Mouse (Mus musculus): ENCODE data around the gene Prps1l3. TPM values are rescaled to one million over a fixed set of nuclear protein-coding genes. Genes with fewer than 3 reads are reported as not detected.

Prps1l3 gene
- total RNA-seq, 2 experiments from 2014 or later = 16.5 to 19.4 TPM

DNA sequence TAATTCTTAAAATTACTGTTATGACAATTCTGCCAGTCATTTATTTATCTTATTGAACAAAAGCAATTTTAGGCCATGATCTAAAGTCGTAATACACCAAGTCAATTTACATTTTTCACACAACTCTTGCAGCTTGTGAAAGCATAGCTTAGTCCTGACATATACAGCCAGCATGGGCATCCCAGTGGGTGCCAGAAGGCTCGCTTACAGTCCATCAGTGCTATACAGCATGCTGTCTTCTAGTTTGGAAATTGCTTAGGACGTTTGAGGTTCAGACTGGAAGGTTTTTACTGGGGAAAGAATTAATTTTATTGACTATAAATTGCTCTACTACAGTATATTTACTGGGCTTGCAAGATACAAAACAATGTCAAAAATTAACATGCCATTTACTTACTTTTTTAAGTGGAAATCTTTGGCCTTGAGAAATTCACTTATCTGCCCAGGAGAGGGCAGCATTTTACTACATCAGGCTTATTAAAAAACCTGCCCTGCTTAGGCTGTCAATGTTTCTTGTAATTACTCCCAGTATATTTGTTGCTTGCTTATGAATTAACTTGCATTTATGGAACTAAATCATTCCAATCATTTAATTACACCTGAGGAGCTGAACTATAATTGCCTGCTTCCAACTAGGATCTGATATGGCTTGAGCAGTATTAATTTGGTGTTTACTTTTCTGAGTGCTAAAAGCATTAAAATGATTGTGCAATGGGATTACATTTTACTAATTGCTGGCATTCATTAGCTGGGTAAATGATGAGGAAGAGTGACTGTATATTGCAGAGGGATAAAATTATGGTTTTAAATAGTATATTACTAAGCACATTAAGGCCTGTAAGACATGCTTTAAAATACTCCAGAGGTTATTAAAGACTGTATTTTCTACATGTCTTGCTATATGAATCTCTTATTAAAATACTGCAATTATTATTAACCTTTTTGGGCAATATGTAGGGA is 51.2 kb downstream of the Prps1l3 start:
- TF ChIP-seq CTCF (conservative IDR thresholded peaks at IDR 0.05) = peak; percentile 88
- DNase-seq (ENCODE audit: low spot score in 2 of 2) = peak; percentile 16 to 48
- no peak overlapping the region for H3K27ac ChIP-seq
- no peak overlapping the region for H3K4me3 ChIP-seq

DNA sequence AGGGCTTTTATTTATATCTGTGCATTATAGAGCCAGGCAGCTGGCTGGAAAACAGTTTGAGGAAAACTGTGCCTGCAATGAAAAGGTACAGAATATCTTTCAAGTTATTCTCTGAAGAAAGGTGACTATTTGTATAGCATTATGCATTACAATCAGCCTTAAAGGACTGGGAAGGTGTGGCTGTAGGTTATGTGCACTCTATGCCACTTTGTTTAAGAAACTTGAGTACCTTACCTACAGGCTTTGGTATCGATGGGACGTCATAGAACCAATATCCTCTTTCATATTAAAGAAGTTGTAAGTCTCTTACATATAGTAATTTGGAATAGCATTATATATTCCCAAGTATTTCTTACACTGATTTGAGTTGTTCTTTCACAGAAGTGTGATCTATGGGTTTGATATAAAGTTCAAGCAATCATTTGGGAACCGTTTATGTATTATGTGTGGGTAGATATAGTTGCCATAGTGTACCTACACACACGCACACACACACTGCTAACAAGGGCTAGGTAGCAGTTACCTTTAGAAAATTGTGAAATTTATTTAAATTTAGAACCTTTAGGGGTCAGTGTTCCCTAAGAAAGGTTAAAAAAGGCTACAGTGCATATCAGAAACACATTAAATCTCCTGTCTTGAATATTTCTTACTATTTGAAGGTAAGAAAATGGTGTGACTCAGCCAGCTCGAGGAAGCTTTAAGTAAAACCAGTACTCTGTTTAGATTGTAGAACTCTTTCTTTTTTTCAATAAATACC is 55.3 kb downstream of the Prps1l3 start:
- Histone ChIP-seq H3K27ac (no peak overlapping the region), H3K4me3 (no peak overlapping the region)
- DNase-seq (ENCODE audit: low spot score in 2 of 2) = no peak
- peak; percentile 8; the same call in 1 of the 2 replicates for TF ChIP-seq CTCF (conservative IDR thresholded peaks at IDR 0.05)

Other genes with a start within 250 kb of the Prps1l3 start
- 1 to 10 TPM in 1 of 2 experiments, under 1 TPM in 1; 0.42 to 2.0 TPM for gene Slc25a21, start 32.9 kb upstream of the Prps1l3 start, total RNA-seq (2021)
- 1 to 10 TPM; 6.3 to 7.6 TPM for gene Mipol1, start within 50 bp of the Prps1l3 start, total RNA-seq (2021)